Mouse (Mus musculus) hindbrain, postnatal 0 days (tissue): ENCODE results near the gene Izumo4. TPM values are rescaled to one million over a fixed set of nuclear protein-coding genes. Genes with fewer than 3 reads are reported as not detected.
A peak's percentile ranks its signal among the peaks of the same experiment; 100 is the strongest.

Experiments
- ATAC-seq: fragments of 200-750 bp; cut with Nextera tagmentation; 2 replicates; pipeline ENCODE4 v1.8.0; 2017; ENCODE audit warnings: mild to moderate bottlenecking, moderate TSS enrichment, moderate library complexity
- DNase-seq: peaks from one replicate; pipeline ENCODE4 v3.0.0-alpha.2; 2015; ENCODE audit warnings: low spot score
- H3K27ac ChIP-seq: fragments of 300-500 bp; sonication (generic); 2 replicates; pipeline ENCODE4 v1.5.1; 2014; ENCODE audit warnings: mild to moderate bottlenecking
- H3K27me3 ChIP-seq: fragments of 300-500 bp; sonication (generic); 2 replicates; pipeline ENCODE4 v1.6.1; 2014; ENCODE audit warnings: low read length, mixed read lengths; ENCODE audit not compliant: insufficient read depth
- H3K36me3 ChIP-seq: fragments of 300-500 bp; sonication (generic); 2 replicates; pipeline ENCODE4 v1.6.1; 2014; ENCODE audit warnings: low read length, mixed read lengths; ENCODE audit not compliant: insufficient read depth
- H3K4me1 ChIP-seq: fragments of 300-500 bp; sonication (generic); 2 replicates; pipeline ENCODE4 v1.6.1; 2014; ENCODE audit warnings: antibody characterized with exemption, low read length, mixed read lengths; ENCODE audit not compliant: insufficient read depth
- H3K4me2 ChIP-seq: fragments of 300-500 bp; sonication (generic); 2 replicates; pipeline ENCODE4 v1.6.1; 2014; ENCODE audit warnings: low read depth, mild to moderate bottlenecking, low read length, moderate library complexity, mixed read lengths
- H3K4me3 ChIP-seq: fragments of 300-500 bp; sonication (generic); 2 replicates; pipeline ENCODE4 v1.5.1; 2014; ENCODE audit warnings: low read length
- H3K9ac ChIP-seq: fragments of 300-500 bp; sonication (generic); replicated peaks from 2 replicates; pipeline ENCODE4 v1.6.1; 2014; ENCODE audit warnings: mild to moderate bottlenecking, low read length, moderate library complexity, mixed read lengths
- H3K9me3 ChIP-seq: fragments of 300-500 bp; sonication (generic); 2 replicates; pipeline ENCODE4 v1.6.1; 2016; ENCODE audit warnings: low read length, mixed read lengths
- CTCF ChIP-seq: IDR thresholded peaks from 2 replicates; pipeline ENCODE4 v1.5.1; 2016; ENCODE audit warnings: antibody characterized with exemption, control low read depth, low read depth
- WGBS: fragments of 180-500 bp; shearing (Covaris S2); extraction: QIAGEN DNeasy Blood & Tissue Kit; methylation state at CpG from one replicate; pipeline ENCODE4 v1.1.7; 2014; 5-methylcytosine and 5-hydroxymethylcytosine counted together
- polyA plus RNA-seq: library from polyadenylated mRNA; unstranded; fragments of >200 nt; fragmentation: Nextera tagmentation; extraction: Ambion mirVana; gene quantifications from 2 replicates; pipeline ENCODE4 v1.2.1, GENCODE M21; 2015
- total RNA-seq: library from RNA; depleted of rRNA; stranded (reverse); fragments of >200 nt; gene quantifications from 2 replicates; pipeline ENCODE4 v1.2.3, GENCODE M21; 2014

The Izumo4 gene
- total and polyA plus RNA-seq, 2 experiments from 2014 or later = 31.1 to 46.7 TPM

GRCm38 (mm10) chr10:80669018-80669417, 33.0 kb upstream of the Izumo4 start:
- Histone ChIP-seq H3K36me3 (peaks cover 55% of the 10 kb centered on the region), H3K27me3 (no peaks in the 10 kb centered on the region), H3K27ac (no peak overlapping the region), H3K9ac (no peak overlapping the region), H3K4me3 (no peak overlapping the region), H3K9me3 (no peaks in the 10 kb centered on the region), H3K4me1 (peaks cover 18% of the 10 kb centered on the region), H3K4me2 (no peak overlapping the region)
- TF ChIP-seq CTCF = no peak
- 90% methylated on average over 12 of the region's 12 CpGs for WGBS
- ATAC-seq = no peak
- DNase-seq = no peak

- H3K4me3 ChIP-seq = no peak overlapping the region
- peaks cover 23% of the 10 kb centered on the region for H3K4me1 ChIP-seq
- TF ChIP-seq CTCF = no peak
- no peaks in the 10 kb centered on the region for H3K9me3 ChIP-seq
- 0 out of 2 replicates have a peak overlapping the region, but pooled peaks have one; percentile 28 for H3K9ac ChIP-seq
- H3K36me3 ChIP-seq = peaks cover 55% of the 10 kb centered on the region
- DNase-seq (peak; percentile 38), ATAC-seq (no peak)
- no peaks in the 10 kb centered on the region for H3K27me3 ChIP-seq
- peak overlapping the region; percentile 11; the same call in 1 of the 2 replicates for H3K27ac ChIP-seq
- H3K4me2 ChIP-seq = no peak overlapping the region
- 81% methylated on average over 7 of the region's 7 CpGs for WGBS
These were observed 32.1 kb upstream of the Izumo4 start for GRCm38 (mm10) chr10:80669737-80670485.

DNA sequence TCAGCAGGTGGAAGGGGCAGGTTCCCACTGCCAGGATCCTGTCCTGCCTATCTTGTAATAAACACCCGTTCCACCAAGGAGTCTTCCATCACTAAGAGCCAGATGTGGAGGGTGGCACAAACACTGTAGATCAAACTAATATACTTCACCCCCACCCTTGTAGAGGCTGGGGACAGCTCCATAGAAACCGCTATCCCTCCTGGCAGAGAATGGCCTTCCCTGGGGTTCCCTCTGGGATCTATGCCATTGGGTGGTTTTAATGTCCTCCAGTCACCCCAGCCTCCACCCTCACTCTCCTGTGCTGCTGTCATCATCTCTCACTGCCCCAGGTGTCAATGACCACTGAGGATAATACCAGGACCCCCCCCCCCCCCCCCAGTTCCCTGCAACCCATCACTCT, 31.5 kb upstream of the Izumo4 start:
- Histone ChIP-seq H3K27ac (peak overlapping the region; percentile 11; the same call in 1 of the 2 replicates), H3K4me2 (no peak overlapping the region), H3K9me3 (no peaks in the 10 kb centered on the region), H3K27me3 (no peaks in the 10 kb centered on the region), H3K36me3 (peaks cover 55% of the 10 kb centered on the region), H3K9ac (0 out of 2 replicates have a peak overlapping the region, but pooled peaks have one; percentile 28), H3K4me3 (no peak overlapping the region), H3K4me1 (peaks cover 25% of the 10 kb centered on the region)
- ATAC-seq (no peak), DNase-seq (no peak)
- no peak for TF ChIP-seq CTCF
- 74% methylated on average over 2 of the region's 2 CpGs for WGBS

DNA sequence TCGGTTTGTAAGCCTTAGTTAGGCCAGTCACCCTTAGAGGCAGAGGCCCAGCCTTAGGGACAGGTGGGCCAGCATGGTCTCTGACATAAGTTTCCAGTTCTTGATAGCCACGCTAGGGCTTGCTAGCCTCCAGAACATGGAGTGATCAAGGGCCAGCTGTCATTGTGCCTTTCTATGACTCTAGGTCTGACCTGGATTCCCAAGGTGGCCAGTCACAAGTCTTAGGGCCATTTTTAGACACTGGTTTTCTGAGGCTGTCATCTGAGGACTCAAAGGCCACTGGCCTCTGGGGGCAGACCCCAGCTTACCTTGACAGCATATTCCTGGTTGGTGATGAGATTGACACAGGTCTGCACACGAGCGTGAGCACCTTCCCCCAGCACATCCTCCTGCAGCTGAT, 30.7 kb upstream of the Izumo4 start:
- WGBS = 95% methylated on average over 4 of the region's 4 CpGs
- Histone ChIP-seq H3K9ac (no peak overlapping the region), H3K36me3 (peaks cover 53% of the 10 kb centered on the region), H3K4me3 (no peak overlapping the region), H3K9me3 (no peaks in the 10 kb centered on the region), H3K4me1 (peaks cover 25% of the 10 kb centered on the region), H3K27me3 (no peaks in the 10 kb centered on the region), H3K4me2 (no peak overlapping the region), H3K27ac (no peak overlapping the region)
- no peak for TF ChIP-seq CTCF
- ATAC-seq = no peak
- DNase-seq = no peak

- no peaks in the 10 kb centered on the region for H3K27me3 ChIP-seq
- DNase-seq (no peak), ATAC-seq (no peak)
- no peaks in the 10 kb centered on the region for H3K9me3 ChIP-seq
- no peak overlapping the region for H3K27ac ChIP-seq
- 69% methylated on average over 11 of the region's 11 CpGs for WGBS
- peaks cover 44% of the 10 kb centered on the region for H3K36me3 ChIP-seq
- H3K4me2 ChIP-seq = no peak overlapping the region
- no peak for TF ChIP-seq CTCF
- H3K9ac ChIP-seq = no peak overlapping the region
- no peak overlapping the region for H3K4me3 ChIP-seq
- peaks cover 30% of the 10 kb centered on the region for H3K4me1 ChIP-seq
These were observed 29.9 kb upstream of the Izumo4 start for GRCm38 (mm10) chr10:80671936-80672690.

DNA sequence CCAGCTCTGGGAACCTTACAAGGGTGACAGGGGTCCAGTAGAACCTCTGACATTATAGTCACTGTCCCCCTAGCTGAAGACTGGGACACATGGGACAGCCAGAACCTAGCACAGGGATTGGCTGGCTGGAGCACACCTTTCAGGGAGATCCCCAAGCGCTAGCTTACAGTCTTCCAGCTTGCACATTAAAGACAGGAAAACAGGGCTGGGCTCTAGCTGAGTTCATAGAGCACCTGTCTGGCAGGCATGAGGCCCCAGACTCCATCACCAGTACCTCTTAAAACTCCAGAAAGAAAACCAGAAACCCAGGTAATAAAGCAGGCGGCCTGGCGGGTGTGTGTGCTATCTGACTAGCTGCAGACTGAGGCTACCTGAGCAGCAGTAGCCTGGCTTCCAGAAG, 28.3 kb upstream of the Izumo4 start:
- Histone ChIP-seq H3K27me3 (no peaks in the 10 kb centered on the region), H3K4me3 (no peak overlapping the region), H3K4me2 (peak overlapping the region; percentile 86), H3K27ac (no peak overlapping the region), H3K4me1 (peaks cover 45% of the 10 kb centered on the region), H3K9me3 (no peaks in the 10 kb centered on the region), H3K36me3 (peaks cover 29% of the 10 kb centered on the region), H3K9ac (peak overlapping the region; percentile 95)
- ATAC-seq = no peak
- WGBS = 94% methylated on average over 3 of the region's 3 CpGs
- no peak for TF ChIP-seq CTCF
- DNase-seq = no peak
